In genomic region chr16:22410000-22410399, GRCm38 (mm10) we compare ENCODE assay signal across 15 mouse cellular contexts.
"Had no signal": no experiment of that assay in that cellular context is flagged by ENCODE, and none has a peak within 500 bp of the region (broad histone marks: within the 10 kb centered on the region; RNA-seq: fewer than 3 reads in every experiment).

No protein-coding gene starts in this region.

- DNase-seq: kidney, adult 11 months; kidney, adult 9 months; kidney, postnatal 36 days; layer of hippocampus, adult 9-11 months; lung, adult 2 months; lung, postnatal 36 days; retina, postnatal 1 day; right cerebral cortex, postnatal 14 days; thymus, postnatal 36 days had no signal

- ATAC-seq: lung, postnatal 0 days; midbrain, embryonic 16.5 days had no signal

- H3K9me3 ChIP-seq: limb, embryonic 12.5 days; megakaryocyte, embryonic 14.5 days; midbrain, embryonic 12.5 days; neural tube, embryonic 13.5 days had no signal

- H3K4me1 ChIP-seq: midbrain, embryonic 12.5 days had no signal

- H3K27ac ChIP-seq: limb, embryonic 12.5 days; midbrain, embryonic 12.5 days; neural tube, embryonic 13.5 days had no signal

- H3K4me3 ChIP-seq: limb, embryonic 12.5 days; megakaryocyte, embryonic 14.5 days; midbrain, embryonic 12.5 days; neural tube, embryonic 13.5 days had no signal

- H3K4me2 ChIP-seq: limb, embryonic 12.5 days; midbrain, embryonic 12.5 days; neural tube, embryonic 13.5 days had no signal

- H3K36me3 ChIP-seq: midbrain, embryonic 12.5 days; neural tube, embryonic 13.5 days had no signal

- H3K9ac ChIP-seq: limb, embryonic 12.5 days; midbrain, embryonic 12.5 days; neural tube, embryonic 13.5 days had no signal

- H3K27me3 ChIP-seq: limb, embryonic 12.5 days; megakaryocyte, embryonic 14.5 days; midbrain, embryonic 12.5 days; neural tube, embryonic 13.5 days had no signal
